Mouse (Mus musculus) neutrophil, adult 5-6 weeks (primary cell): ENCODE results near the gene Gm29133. TPM values are rescaled to one million over a fixed set of nuclear protein-coding genes. Genes with fewer than 3 reads are reported as not detected.

Experiments
- total RNA-seq: library from RNA; stranded (forward); fragments of 200-1000 nt; gene quantifications from 2 replicates; pipeline ENCODE4 v1.2.3, GENCODE M21; 2017

Gm29133 gene
- total RNA-seq, 1 experiment from 2014 or later: not detected

Other genes with a start within 250 kb of the Gm29133 start
- 182 and 204 TPM in 2 replicates for gene Pdcd10, start 191.3 kb upstream of the Gm29133 start, total RNA-seq
- gene Serpini1, start 190.7 kb upstream of the Gm29133 start, total RNA-seq: 9.6 and 11.9 TPM in 2 replicates
- gene Golim4, start 208.8 kb downstream of the Gm29133 start, total RNA-seq: 8.1 and 9.2 TPM in 2 replicates